Mouse (Mus musculus): Measurements from ENCODE around the gene Cd6. TPM values are rescaled to one million over a fixed set of nuclear protein-coding genes. Genes with fewer than 3 reads are reported as not detected.

The Cd6 gene
- polyA plus RNA-seq, 1 experiment = 3.1 TPM

- H3K4me3 ChIP-seq (ENCODE audit: insufficient read depth, low read depth, low read length) = no peak overlapping the region
- no peaks in the 10 kb centered on the region for H3K36me3 ChIP-seq (ENCODE audit: control insufficient read depth, insufficient read depth, low read length)
- no peaks in the 10 kb centered on the region for H3K27me3 ChIP-seq (replicated peaks; ENCODE audit: control insufficient read depth, insufficient read depth, low read length)
- no peaks in the 10 kb centered on the region for H3K4me1 ChIP-seq (ENCODE audit: control insufficient read depth, insufficient read depth, low read length)
- H3K27ac ChIP-seq (ENCODE audit: insufficient read depth, low read depth, low read length) = no peak overlapping the region
- DNase-seq = no peak
- TF ChIP-seq POLR2A (IDR thresholded peaks at IDR 0.05; ENCODE audit: low read depth, low read length) (no peak), CTCF (conservative IDR thresholded peaks at IDR 0.05; ENCODE audit: insufficient read depth, insufficient read length, low read depth, low read length) (no peak)
- WGBS = 86% methylated on average over 7 of the region's 7 CpGs
Observed at GRCm38 (mm10) chr19:10846150-10846549, 16.3 kb upstream of the Cd6 start.

- Histone ChIP-seq H3K27me3 (replicated peaks; ENCODE audit: control insufficient read depth, insufficient read depth, low read length) (no peaks in the 10 kb centered on the region), H3K4me1 (ENCODE audit: control insufficient read depth, insufficient read depth, low read length) (no peaks in the 10 kb centered on the region), H3K27ac (ENCODE audit: insufficient read depth, low read depth, low read length) (no peak overlapping the region), H3K36me3 (ENCODE audit: control insufficient read depth, insufficient read depth, low read length) (no peaks in the 10 kb centered on the region), H3K4me3 (ENCODE audit: insufficient read depth, low read depth, low read length) (no peak overlapping the region)
- 83% methylated on average over 3 of the region's 3 CpGs for WGBS
- TF ChIP-seq CTCF (conservative IDR thresholded peaks at IDR 0.05; ENCODE audit: insufficient read depth, insufficient read length, low read depth, low read length) = no peak
- no peak for TF ChIP-seq POLR2A (IDR thresholded peaks at IDR 0.05; ENCODE audit: low read depth, low read length)
- no peak for DNase-seq
Observed at GRCm38 (mm10) chr19:10845454-10845853, 15.6 kb upstream of the Cd6 start.

- 90% methylated on average over 5 of the region's 5 CpGs for WGBS
- H3K4me1 ChIP-seq (ENCODE audit: control insufficient read depth, insufficient read depth, low read length) = no peaks in the 10 kb centered on the region
- no peak for DNase-seq
- H3K27me3 ChIP-seq (replicated peaks; ENCODE audit: control insufficient read depth, insufficient read depth, low read length) = no peaks in the 10 kb centered on the region
- no peaks in the 10 kb centered on the region for H3K36me3 ChIP-seq (ENCODE audit: control insufficient read depth, insufficient read depth, low read length)
- TF ChIP-seq POLR2A (IDR thresholded peaks at IDR 0.05; ENCODE audit: low read depth, low read length) = no peak
- no peak for TF ChIP-seq CTCF (conservative IDR thresholded peaks at IDR 0.05; ENCODE audit: insufficient read depth, insufficient read length, low read depth, low read length)
- H3K27ac ChIP-seq (ENCODE audit: insufficient read depth, low read depth, low read length) = no peak overlapping the region
- no peak overlapping the region for H3K4me3 ChIP-seq (ENCODE audit: insufficient read depth, low read depth, low read length)
Observed at GRCm38 (mm10) chr19:10844206-10844605, 14.3 kb upstream of the Cd6 start.

- no peaks in the 10 kb centered on the region for H3K27me3 ChIP-seq (replicated peaks; ENCODE audit: control insufficient read depth, insufficient read depth, low read length)
- no peak overlapping the region for H3K27ac ChIP-seq (ENCODE audit: insufficient read depth, low read depth, low read length)
- no peak for DNase-seq
- no peaks in the 10 kb centered on the region for H3K4me1 ChIP-seq (ENCODE audit: control insufficient read depth, insufficient read depth, low read length)
- H3K4me3 ChIP-seq (ENCODE audit: insufficient read depth, low read depth, low read length) = peak overlapping the region; percentile 40
- TF ChIP-seq CTCF (conservative IDR thresholded peaks at IDR 0.05; ENCODE audit: insufficient read depth, insufficient read length, low read depth, low read length) (no peak), POLR2A (IDR thresholded peaks at IDR 0.05; ENCODE audit: low read depth, low read length) (no peak)
- 27% methylated on average over 24 of the region's 24 CpGs for WGBS
- H3K36me3 ChIP-seq (ENCODE audit: control insufficient read depth, insufficient read depth, low read length) = no peaks in the 10 kb centered on the region
Observed at GRCm38 (mm10) chr19:10842914-10843313, 13.1 kb upstream of the Cd6 start.

- no peak for TF ChIP-seq POLR2A (IDR thresholded peaks at IDR 0.05; ENCODE audit: low read depth, low read length)
- no peak for TF ChIP-seq CTCF (conservative IDR thresholded peaks at IDR 0.05; ENCODE audit: insufficient read depth, insufficient read length, low read depth, low read length)
- DNase-seq = peak; percentile 65
- peak overlapping the region; percentile 53 for H3K27ac ChIP-seq (ENCODE audit: insufficient read depth, low read depth, low read length)
- peak overlapping the region; percentile 30 for H3K4me3 ChIP-seq (ENCODE audit: insufficient read depth, low read depth, low read length)
- 63% methylated on average over 16 of the region's 16 CpGs for WGBS
- no peaks in the 10 kb centered on the region for H3K27me3 ChIP-seq (replicated peaks; ENCODE audit: control insufficient read depth, insufficient read depth, low read length)
- no peaks in the 10 kb centered on the region for H3K4me1 ChIP-seq (ENCODE audit: control insufficient read depth, insufficient read depth, low read length)
- no peaks in the 10 kb centered on the region for H3K36me3 ChIP-seq (ENCODE audit: control insufficient read depth, insufficient read depth, low read length)
Observed at GRCm38 (mm10) chr19:10841721-10842626, 12.1 kb upstream of the Cd6 start.

- 72% methylated on average over 15 of the region's 15 CpGs for WGBS
- Histone ChIP-seq H3K27me3 (replicated peaks; ENCODE audit: control insufficient read depth, insufficient read depth, low read length) (no peaks in the 10 kb centered on the region), H3K4me1 (ENCODE audit: control insufficient read depth, insufficient read depth, low read length) (no peaks in the 10 kb centered on the region), H3K27ac (ENCODE audit: insufficient read depth, low read depth, low read length) (no peak within 1 kb of the TSS), H3K36me3 (ENCODE audit: control insufficient read depth, insufficient read depth, low read length) (no peaks in the 10 kb centered on the region), H3K4me3 (ENCODE audit: insufficient read depth, low read depth, low read length) (no peak within 1 kb of the TSS)
- no peak for DNase-seq
- TF ChIP-seq POLR2A (IDR thresholded peaks at IDR 0.05; ENCODE audit: low read depth, low read length) (no peak), CTCF (conservative IDR thresholded peaks at IDR 0.05; ENCODE audit: insufficient read depth, insufficient read length, low read depth, low read length) (no peak)
Observed at GRCm38 (mm10) chr19:10839010-10839892, 9.4 kb upstream of the Cd6 start, which contains the start of gene Slc15a3. Gene Slc15a3 (plus strand): TSS chr19:10839727.

- Histone ChIP-seq H3K27ac (ENCODE audit: insufficient read depth, low read depth, low read length) (no peak overlapping the region), H3K27me3 (replicated peaks; ENCODE audit: control insufficient read depth, insufficient read depth, low read length) (no peaks in the 10 kb centered on the region), H3K36me3 (ENCODE audit: control insufficient read depth, insufficient read depth, low read length) (no peaks in the 10 kb centered on the region), H3K4me1 (ENCODE audit: control insufficient read depth, insufficient read depth, low read length) (no peaks in the 10 kb centered on the region), H3K4me3 (ENCODE audit: insufficient read depth, low read depth, low read length) (no peak overlapping the region)
- TF ChIP-seq POLR2A (IDR thresholded peaks at IDR 0.05; ENCODE audit: low read depth, low read length) (no peak), CTCF (conservative IDR thresholded peaks at IDR 0.05; ENCODE audit: insufficient read depth, insufficient read length, low read depth, low read length) (no peak)
- WGBS = 67% methylated on average over 3 of the region's 3 CpGs
- no peak for DNase-seq
Observed at GRCm38 (mm10) chr19:10835671-10836070, 5.8 kb upstream of the Cd6 start.
